Mouse (Mus musculus) A20 (cell line): Measurements from ENCODE around the gene Pick1.
"Not testable (repeated sequence)": the region's sequence is repeated elsewhere in the genome, so short reads cannot be mapped to it uniquely, and the experiment has no call there.

ENCODE experiments used
- DNase-seq: peaks from one replicate; pipeline ENCODE4 v3.0.0-alpha.2; 2011; ENCODE audit warnings: low read depth, low spot score

Pick1 gene

DNA sequence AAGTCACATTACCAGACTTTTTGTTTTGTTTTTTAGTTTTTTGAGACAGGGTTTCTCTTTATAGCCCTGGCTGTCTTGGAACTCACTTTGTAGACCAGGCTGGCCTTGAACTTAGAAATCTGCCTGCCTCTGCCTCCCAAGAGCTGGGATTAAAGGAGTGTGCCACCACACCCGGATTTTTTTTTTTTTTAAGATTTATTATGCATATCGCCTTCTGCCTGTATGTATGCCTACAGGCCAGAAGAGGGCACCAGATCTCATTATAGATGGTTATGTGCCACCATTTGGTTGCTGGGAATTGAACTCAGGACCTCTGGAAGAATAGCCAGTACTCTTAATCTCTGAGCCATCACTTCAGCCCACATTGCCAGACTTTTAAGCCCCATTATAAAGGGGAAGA, 3.2 kb upstream of the Pick1 start:
- not testable (repeated sequence) for DNase-seq

DNA sequence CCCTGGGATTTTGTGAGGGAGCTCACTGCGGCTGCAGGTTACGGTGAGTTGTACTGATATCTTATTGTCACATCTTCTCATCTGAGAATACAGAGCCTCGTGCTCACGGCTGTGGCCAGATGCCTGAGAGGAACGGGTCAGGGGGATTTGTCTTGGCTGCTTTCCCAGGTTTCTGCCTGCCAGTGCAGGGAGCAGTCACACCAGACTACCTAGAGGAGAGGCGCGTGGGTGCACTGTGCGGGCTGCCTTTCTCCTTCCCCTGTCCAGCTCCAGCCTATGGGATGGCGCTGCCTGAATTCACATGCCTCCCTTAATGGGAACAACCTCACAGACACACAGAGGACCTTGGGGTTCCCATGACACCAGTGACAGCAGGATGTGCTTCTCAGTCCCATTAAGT, 6.3 kb downstream of the Pick1 start:
- DNase-seq = no peak

DNA sequence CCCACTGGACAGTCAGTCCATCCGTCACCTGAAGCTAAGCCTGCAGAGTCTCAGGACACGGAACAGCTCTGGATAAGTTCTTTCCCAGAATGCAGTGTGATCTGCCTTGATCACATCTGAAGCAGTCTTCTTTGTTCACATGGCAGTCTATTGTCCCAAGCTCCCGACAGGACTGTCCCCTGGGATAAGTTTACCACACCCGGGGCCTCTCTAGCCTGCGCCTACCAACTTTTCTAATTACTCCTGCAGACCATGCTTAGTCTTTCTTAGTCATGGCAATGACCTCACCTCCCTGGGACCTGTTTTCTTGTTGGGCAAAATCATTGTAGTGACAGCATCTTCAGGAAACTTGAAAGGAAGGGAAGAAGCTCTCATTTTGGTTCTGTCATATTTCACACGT, 9.1 kb downstream of the Pick1 start:
- DNase-seq = no peak

DNA sequence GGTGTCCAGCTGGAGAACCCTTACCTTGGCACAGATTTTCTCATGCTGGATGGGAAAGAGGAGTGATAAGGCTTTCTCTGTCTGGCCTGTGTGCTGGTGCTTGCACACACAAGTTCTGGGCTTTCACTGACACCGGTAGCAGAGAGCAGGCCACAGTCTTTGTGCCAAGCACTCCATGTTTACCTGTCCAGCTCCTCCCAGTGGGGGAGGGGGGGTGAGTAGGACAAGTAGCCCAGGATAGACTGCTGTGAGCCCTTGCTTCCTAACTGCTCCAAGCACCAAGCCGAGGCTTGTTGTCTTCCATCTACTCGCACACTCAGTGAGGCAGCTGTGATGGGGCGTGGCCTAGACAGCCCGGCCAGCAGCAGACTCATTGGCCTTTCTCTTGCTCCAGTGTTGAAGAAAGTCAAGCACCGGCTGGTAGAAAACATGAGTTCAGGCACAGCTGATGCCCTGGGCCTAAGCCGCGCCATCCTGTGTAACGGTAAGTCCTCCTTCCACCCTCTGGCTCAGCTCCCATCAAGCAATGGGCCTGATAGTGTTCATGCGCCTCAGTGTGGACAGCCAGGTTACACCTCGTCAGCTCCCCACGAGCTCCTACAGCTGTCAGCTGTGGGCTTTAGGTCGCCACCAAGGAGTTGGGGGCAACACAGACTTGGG, 13.7 kb downstream of the Pick1 start:
- DNase-seq = no peak

DNA sequence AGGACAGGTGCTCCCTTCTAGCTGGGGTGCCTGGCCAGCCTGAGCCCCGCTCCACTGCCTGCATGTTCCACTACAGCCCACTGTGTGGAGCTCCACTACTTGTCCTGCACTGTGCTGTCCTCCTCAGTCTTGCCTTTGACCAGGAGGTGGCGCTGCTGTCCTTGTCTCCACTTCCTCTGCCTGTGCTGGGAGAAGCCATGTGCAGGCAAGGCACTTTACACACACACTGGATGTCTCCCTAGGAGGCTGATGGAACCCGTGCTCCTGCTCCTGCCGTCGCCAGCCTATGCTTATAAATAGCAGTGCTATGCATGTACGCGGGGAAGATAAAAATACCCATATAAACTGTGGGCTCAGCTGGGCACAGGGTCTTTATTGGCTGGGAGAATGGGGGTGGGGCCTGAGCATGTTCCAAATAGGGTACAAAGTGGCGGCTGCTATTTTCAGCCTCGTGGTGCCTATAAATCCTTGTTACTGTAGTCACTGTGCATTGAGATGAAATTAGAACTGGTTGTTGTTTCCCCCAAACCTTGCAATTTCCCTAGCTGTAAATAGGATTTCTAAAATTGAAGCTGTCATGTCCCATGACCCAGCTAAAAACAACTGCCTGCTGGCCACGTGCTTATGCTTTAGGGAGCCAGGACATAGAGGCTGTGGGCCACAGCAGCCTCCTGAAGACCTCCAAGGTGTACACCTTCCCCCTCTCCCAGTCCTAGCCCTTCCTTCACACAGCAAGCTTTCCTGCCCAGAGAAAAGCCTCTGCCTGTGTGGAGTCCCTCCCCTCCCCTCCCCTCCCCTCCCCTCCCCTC, 14.5 kb downstream of the Pick1 start:
- DNase-seq = peak; percentile 94

DNA sequence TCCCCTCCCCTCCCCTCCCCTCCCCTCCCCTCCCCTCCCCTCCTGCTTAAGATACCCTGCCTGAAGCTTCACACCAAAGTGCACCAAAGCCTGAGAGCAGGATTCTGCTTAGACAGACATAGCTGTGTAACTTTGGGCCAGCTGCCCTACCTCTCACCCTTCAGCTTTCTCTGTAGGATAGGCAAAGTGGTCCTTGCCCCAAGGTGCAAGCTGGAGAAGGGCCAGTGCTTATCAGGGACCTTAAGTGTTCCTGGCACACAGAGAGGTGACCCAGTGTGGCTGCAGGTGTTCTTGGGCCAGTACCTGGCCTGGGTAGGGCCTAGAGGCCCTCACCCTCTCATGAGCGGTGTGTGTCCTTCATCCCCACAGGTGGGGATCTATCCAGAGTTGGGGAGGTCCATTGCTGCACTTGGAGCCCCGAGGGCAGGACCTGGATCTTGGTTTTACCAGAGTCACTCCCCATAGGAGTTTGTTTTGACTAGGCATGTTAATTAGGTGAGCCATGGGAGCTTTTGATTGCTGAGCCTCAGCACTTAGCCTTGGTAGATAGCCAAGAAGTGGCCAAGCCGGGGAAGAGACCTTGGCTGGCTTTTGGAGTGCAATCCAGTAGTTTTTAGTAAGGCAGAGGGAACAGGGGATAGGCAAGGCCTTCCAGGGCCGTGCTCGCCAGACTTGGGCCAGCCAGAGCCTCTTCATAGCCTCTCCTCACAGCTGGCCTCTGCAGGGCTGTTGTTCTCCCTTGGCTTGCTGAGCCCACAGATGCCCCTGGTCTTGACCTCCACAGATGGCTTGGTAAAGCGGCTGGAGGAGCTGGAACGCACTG, 15.3 kb downstream of the Pick1 start:
- no peak for DNase-seq

DNA sequence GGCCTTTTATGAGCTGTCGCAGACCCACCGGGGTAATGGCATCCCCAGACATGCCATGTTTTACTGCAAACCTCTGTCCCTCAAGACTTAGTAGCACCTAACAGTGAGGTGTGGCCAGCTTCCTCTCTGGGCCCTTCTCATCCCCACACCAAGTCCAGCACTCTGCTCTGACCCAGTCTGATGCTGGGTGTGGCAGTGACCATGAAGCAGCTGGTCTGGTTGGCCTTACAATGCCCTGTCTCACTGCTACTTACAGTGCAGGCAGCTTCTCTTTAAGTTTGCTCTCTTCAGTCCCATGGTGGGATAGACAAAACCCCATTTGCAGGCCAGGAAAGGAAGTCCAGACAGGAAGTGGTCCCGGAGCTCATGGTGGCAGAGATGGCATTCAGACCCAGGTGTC, 16.3 kb downstream of the Pick1 start:
- no peak for DNase-seq

DNA sequence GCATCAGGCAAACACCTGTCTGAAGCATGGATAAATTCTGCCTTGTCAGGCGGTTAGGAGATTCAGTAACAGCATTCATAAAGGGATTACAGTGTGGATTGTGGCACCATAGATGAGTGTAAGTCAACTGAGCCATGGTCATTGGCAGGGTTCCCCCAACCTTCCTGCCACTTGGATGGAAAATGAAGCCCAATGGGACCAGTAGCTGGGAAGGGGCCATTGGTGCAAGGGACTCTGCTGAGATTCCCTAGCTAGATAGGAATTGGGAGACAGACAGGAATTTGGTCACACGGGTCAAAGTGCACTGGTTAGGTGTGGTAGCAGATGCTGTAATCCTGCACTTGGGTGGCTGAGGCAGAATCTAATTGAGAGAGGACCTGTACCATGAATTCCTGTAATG, 21.3 kb downstream of the Pick1 start:
- DNase-seq = no peak

DNA sequence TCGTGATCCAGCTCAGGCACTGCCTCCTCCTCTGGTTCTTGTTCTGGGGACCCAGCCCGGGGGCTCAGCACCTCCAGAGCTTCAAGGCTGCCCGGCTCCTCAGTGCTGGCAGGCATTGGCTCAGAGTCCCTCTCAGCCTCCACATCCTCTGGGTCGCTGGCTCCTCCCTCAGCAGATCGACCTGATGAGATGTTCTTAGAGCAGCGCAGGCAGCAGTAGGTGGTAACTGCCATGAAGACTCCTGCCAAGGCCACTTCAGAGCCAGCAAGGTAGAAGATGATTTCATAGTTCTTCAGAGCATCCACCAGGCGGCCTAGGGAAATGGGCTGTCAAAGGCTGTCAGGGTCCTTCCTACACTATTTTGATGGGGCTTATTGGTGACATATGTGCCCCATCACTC, 22.2 kb downstream of the Pick1 start:
- no peak for DNase-seq

DNA sequence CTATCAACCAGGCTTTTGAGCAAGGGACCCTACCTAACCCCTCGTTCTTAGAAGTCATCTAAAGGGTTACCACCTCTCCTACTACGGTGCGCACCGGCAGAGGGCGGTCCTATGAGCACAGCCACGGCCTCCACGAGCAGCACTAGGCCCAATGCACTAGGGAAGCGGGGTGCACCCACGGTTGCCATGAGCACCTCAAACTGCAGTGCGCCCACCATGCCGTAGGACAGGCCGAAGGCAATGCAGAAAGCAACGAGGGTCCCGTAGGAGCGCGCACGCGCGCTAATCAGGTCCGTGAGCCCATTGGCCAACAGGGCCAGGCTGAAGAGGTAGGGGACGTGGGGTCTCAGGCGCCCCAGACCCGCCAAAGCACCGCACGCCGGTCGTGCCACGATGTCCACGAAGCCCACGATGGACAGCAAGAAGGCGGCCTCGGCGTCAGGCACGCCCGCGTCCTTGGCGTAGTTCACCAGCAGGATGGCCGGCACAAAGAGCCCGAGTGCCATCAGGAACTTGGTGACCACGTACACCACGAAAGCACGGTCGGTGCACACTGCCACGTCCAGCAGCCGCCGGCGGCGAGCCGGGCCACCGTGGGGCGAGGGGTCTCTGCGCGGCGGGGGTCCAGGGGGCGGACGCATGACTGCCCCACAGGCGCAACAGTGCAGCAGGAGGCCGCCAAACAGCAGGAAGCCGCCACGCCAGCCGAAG, 23.0 kb downstream of the Pick1 start:
- no peak for DNase-seq

DNA sequence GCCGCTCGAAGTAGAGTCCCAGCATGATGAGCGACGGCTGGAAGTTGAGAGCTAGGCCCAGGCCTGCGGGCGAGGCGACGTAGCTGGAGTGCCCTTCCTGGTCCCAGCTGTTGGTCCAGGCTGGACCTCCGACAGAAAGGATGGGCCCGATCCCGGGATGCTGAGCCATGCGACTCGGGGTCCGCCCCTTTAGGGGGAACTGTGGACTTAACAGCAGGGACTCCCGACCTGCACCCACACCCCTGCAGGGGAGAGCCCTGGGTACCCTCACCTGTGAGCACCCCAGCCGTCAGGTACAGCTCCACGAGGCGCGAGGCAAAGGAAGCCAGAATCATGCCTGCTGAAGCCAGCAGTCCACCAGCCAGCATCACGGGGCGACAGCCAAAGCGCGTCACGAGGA, 23.6 kb downstream of the Pick1 start:
- no peak for DNase-seq

DNA sequence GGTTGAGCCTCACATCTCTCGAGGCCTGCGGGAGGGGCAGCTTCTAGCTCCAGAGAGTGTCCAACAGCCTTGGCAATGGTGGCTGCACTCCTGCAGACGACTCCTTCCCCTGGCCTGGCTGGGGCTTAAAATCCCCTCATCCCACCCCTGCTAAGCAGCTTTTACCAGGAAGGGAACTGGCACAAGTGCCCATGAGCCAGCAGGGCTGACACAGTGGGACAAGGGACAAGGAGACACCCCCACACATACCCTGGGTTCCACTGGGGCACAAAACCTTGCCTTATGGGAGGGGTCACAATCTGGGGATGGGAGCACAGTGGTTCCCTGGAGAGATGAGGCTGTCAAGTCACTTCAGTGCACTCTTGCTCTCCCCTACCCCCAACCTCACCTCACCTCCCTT, 25.7 kb downstream of the Pick1 start, which contains the start of gene Slc16a8:
TSS of gene Slc16a8 (minus strand) at position 101 of the 400 bp plus-strand sequence.
- no peak for DNase-seq

DNA sequence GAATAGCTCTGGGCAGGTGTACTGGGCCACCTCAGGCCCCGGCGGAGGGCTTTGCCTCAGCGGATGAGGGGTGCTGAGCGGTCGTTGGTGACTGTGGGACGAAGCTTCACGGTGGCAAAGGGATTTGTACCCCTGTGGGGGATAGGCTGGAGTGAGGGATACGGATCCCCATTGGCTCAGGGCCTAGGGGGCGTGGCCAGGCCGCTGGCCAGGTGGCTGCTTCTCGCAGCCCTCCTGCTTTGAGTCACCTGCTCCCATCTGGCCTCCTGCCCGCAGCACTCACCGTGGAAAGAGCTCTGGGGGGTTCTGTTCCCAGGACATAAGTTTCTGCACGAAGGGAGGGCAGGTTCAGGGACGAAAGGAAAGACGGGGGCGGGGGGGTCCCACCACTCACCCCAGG, 29.5 kb downstream of the Pick1 start:
- no peak for DNase-seq

DNA sequence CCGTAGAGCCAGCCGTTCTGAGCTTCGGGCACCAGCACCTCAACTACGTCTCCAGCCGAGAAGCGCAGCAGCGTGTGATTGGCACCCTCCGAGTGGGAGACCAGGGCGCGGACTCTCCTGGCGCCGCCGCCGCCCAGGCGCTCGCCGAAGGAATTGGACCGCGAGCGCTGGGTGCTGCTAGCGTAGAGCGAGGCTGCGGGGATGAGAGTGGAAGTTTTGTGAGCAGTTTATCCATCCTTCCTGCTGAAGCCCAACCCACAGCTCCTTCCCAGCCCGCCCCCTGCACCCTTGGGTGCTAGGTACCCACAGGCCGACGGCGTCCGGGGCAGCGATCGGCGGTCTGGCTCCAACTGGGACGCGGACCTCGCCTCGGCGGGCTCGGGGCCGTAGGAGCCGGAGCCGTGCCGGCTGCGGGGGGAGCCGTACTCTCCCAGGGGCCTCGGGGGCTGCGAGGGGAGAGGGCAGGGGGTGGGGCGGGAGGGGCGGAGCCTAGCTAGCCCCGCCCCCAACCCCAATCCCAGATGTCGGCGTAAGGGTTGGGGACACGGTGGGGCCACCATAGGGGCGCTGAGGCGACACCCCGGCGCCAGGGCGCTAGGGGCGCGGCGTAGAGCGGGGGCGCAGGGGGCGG, 32.2 kb downstream of the Pick1 start:
- no peak for DNase-seq

DNA sequence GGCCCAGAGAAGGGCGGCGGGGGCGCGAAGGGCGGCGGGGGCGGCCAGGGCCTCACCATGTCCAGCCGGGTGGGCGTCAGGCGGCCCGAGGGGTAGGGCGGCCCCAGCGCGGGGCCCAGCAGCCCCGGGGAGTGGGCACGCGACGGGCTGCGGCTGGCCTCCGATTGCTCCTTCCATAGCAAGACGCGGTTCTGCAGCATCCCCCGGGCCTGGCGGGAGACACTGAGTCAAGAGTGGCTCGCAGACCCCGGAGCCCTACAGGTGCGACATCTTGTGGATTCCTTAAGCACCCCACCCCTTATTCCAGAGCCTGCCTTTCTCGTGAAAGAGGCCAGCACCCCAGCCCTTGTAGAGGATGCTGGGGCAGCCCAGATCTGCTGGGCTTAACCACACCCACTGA, 32.8 kb downstream of the Pick1 start:
- DNase-seq = no peak

DNA sequence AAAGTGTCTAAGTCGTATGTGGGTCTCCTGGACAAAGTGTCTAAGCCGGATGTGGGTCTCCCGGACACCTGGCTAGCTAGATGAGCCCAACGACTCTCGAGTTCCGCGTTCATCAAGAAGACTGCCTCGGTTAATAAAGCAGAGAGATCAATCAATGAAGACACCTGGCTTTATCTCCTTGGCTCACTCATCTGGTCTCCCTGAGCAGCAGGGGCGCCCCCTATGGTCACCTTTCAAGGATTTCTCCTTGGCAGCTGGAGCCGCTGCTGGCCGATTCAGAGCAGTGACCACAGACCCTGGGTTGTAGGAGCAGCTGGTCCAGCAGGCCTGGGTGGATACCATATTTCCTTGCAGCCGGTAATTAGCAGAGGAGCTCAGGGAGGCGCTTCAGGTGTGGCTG, 33.4 kb downstream of the Pick1 start:
- no peak for DNase-seq

DNA sequence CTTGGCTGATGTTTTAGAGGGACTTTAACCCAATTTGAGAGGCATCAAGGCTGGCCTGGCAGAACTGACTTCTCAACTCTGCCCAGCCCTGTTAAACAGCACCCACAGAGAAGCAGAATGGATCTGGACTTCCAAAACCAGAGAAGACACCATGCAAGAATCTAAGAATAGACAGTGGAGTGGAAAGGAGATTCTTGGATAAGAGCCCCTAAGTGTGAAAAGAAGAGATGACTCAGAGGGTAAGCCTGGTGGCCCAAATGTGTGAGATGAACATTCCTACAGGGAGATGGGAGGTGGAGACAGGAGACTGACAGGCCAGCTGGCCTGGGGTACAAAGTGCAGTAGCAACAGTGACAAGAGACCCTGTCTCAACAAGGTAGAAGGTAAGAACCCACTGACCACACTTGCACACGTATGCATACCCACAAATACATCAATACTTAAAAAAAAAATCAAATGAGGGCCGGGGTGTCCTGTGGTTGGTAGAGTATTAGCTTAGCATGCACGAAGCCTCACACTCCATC, 33.9 kb downstream of the Pick1 start:
- no peak for DNase-seq

DNA sequence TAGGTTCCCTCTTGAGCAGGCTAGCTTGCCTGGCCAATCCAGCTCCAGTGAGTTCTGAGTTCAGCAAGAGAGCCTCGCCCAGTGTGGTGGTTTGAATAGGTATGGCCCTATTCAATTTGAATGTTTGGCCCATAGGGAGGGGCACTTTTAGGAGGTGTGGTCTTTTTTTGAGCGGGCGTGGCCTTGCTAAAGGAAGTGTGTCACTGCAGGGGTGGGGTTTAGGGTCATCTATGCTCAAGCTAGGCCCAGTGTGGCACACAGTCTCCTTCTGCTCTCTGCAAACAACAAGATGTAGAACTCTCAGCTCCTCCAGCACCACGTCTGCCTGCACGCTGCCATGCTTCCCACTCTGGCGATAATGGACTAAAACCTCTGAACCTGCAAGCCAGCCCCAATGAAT, 34.8 kb downstream of the Pick1 start:
- no peak for DNase-seq

DNA sequence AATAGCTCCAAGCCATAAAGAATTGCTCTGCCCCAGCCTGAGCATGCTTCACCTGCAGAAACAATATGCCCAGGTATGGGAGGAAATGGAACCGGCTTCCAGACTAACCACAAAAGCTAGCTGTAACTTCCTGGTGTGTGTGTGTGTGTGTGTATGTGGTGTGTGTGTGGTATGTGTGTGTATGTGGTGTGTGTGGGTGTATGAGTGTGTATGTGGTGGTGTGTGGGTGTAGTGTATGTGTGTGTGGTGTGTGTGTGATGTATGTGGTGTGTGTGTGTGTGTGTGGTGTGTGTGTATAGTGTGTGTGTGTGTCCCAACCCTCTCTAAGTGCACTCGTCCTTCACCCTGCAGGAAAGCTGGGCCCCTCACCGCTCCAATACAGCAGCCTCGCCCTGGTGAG, 36.4 kb downstream of the Pick1 start:
- no peak for DNase-seq

DNA sequence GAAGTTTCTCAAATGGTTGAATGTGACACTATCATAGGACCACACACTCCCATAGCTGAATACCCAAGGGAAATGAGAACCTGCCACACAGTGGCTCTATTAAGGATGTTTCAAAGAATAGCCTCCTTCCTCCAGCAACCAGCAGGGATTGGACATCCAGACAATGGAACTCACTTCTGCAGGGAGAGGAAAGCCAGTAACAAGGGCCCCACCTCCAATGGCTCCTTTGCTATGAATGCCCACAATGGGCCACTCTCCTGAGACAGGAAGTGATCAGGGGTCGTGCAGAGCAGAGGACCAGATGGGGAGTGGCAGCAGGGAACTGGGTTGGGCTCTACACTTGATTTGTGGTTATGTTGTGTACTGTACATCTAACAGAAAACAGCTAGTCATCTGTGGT, 39.5 kb downstream of the Pick1 start:
- DNase-seq = no peak
